Mouse (Mus musculus): ENCODE measurements around the gene H2-K1. TPM values are rescaled to one million over a fixed set of nuclear protein-coding genes. Genes with fewer than 3 reads are reported as not detected.
A peak's percentile ranks its signal among the peaks of the same experiment; 100 is the strongest.

The H2-K1 gene
- polyA plus RNA-seq, 1 experiment = 98.4 TPM

GRCm38 (mm10) chr17:33977861-33978557 lies 22.1 kb downstream of the H2-K1 start:
- Histone ChIP-seq H3K4me1 (ENCODE audit: control insufficient read depth, insufficient read depth, low read length) (peaks cover 7% of the 10 kb centered on the region), H3K9me3 (replicated peaks; ENCODE audit: control insufficient read depth, insufficient read depth, low read length, poor library complexity, severe bottlenecking) (no peaks in the 10 kb centered on the region), H3K27ac (ENCODE audit: insufficient read depth, low read length) (no peak overlapping the region), H3K9ac (ENCODE audit: low read depth, poor library complexity, severe bottlenecking) (peak overlapping the region; percentile 45), H3K27me3 (ENCODE audit: control insufficient read depth, insufficient read depth, low read length, poor library complexity, severe bottlenecking) (peaks cover 2% of the 10 kb centered on the region; the same call in 1 of the 2 replicates), H3K36me3 (ENCODE audit: control insufficient read depth, insufficient read depth, low read length, poor library complexity, severe bottlenecking) (no peaks in the 10 kb centered on the region), H3K4me3 (ENCODE audit: low read depth, low read length) (peak overlapping the region; percentile 74)
- TF ChIP-seq CTCF (IDR thresholded peaks at IDR 0.05; ENCODE audit: low read depth, low read length) (no peak), EP300 (IDR thresholded peaks at IDR 0.05; ENCODE audit: insufficient read depth, low read depth, low read length) (0 out of 2 replicates have a peak, but pooled peaks have one; percentile 1)

GRCm38 (mm10) chr17:33973572-33973971 lies 26.6 kb downstream of the H2-K1 start:
- peaks cover 2% of the 10 kb centered on the region; the same call in 1 of the 2 replicates for H3K27me3 ChIP-seq (ENCODE audit: control insufficient read depth, insufficient read depth, low read length, poor library complexity, severe bottlenecking)
- H3K4me3 ChIP-seq (ENCODE audit: low read depth, low read length) = no peak overlapping the region
- no peak overlapping the region for H3K9ac ChIP-seq (ENCODE audit: low read depth, poor library complexity, severe bottlenecking)
- TF ChIP-seq POLR2A (IDR thresholded peaks at IDR 0.05; ENCODE audit: insufficient read depth, low read length) (no peak), EP300 (IDR thresholded peaks at IDR 0.05; ENCODE audit: insufficient read depth, low read depth, low read length) (no peak), CTCF (IDR thresholded peaks at IDR 0.05; ENCODE audit: low read depth, low read length) (no peak)
- H3K36me3 ChIP-seq (ENCODE audit: control insufficient read depth, insufficient read depth, low read length, poor library complexity, severe bottlenecking) = no peaks in the 10 kb centered on the region
- no peaks in the 10 kb centered on the region; the same call in 1 of the 2 replicates for H3K9me3 ChIP-seq (replicated peaks; ENCODE audit: control insufficient read depth, insufficient read depth, low read length, poor library complexity, severe bottlenecking)
- H3K27ac ChIP-seq (ENCODE audit: insufficient read depth, low read length) = no peak overlapping the region
- no peaks in the 10 kb centered on the region for H3K4me1 ChIP-seq (ENCODE audit: control insufficient read depth, insufficient read depth, low read length)

GRCm38 (mm10) chr17:33972691-33973090 lies 27.5 kb downstream of the H2-K1 start:
- H3K27ac ChIP-seq (ENCODE audit: insufficient read depth, low read length) = no peak overlapping the region
- H3K4me3 ChIP-seq (ENCODE audit: low read depth, low read length) = no peak overlapping the region
- no peaks in the 10 kb centered on the region for H3K27me3 ChIP-seq (ENCODE audit: control insufficient read depth, insufficient read depth, low read length, poor library complexity, severe bottlenecking)
- H3K9ac ChIP-seq (ENCODE audit: low read depth, poor library complexity, severe bottlenecking) = no peak overlapping the region
- no peaks in the 10 kb centered on the region for H3K4me1 ChIP-seq (ENCODE audit: control insufficient read depth, insufficient read depth, low read length)
- H3K36me3 ChIP-seq (ENCODE audit: control insufficient read depth, insufficient read depth, low read length, poor library complexity, severe bottlenecking) = no peaks in the 10 kb centered on the region
- TF ChIP-seq CTCF (IDR thresholded peaks at IDR 0.05; ENCODE audit: low read depth, low read length) (no peak), POLR2A (IDR thresholded peaks at IDR 0.05; ENCODE audit: insufficient read depth, low read length) (no peak), EP300 (IDR thresholded peaks at IDR 0.05; ENCODE audit: insufficient read depth, low read depth, low read length) (no peak)
- no peaks in the 10 kb centered on the region; the same call in 1 of the 2 replicates for H3K9me3 ChIP-seq (replicated peaks; ENCODE audit: control insufficient read depth, insufficient read depth, low read length, poor library complexity, severe bottlenecking)

- H3K36me3 ChIP-seq (ENCODE audit: control insufficient read depth, insufficient read depth, low read length, poor library complexity, severe bottlenecking) = no peaks in the 10 kb centered on the region
- no peak overlapping the region for H3K4me3 ChIP-seq (ENCODE audit: low read depth, low read length)
- TF ChIP-seq CTCF (IDR thresholded peaks at IDR 0.05; ENCODE audit: low read depth, low read length) (peak; percentile 31), EP300 (IDR thresholded peaks at IDR 0.05; ENCODE audit: insufficient read depth, low read depth, low read length) (no peak), POLR2A (IDR thresholded peaks at IDR 0.05; ENCODE audit: insufficient read depth, low read length) (no peak)
- H3K27ac ChIP-seq (ENCODE audit: insufficient read depth, low read length) = no peak overlapping the region
- H3K9me3 ChIP-seq (replicated peaks; ENCODE audit: control insufficient read depth, insufficient read depth, low read length, poor library complexity, severe bottlenecking) = no peaks in the 10 kb centered on the region; the same call in 1 of the 2 replicates
- no peaks in the 10 kb centered on the region for H3K4me1 ChIP-seq (ENCODE audit: control insufficient read depth, insufficient read depth, low read length)
- H3K27me3 ChIP-seq (ENCODE audit: control insufficient read depth, insufficient read depth, low read length, poor library complexity, severe bottlenecking) = no peaks in the 10 kb centered on the region
- H3K9ac ChIP-seq (ENCODE audit: low read depth, poor library complexity, severe bottlenecking) = no peak overlapping the region
Observed at GRCm38 (mm10) chr17:33969394-33969793, 30.8 kb downstream of the H2-K1 start.

- TF ChIP-seq CTCF (IDR thresholded peaks at IDR 0.05; ENCODE audit: low read depth, low read length) (no peak), EP300 (IDR thresholded peaks at IDR 0.05; ENCODE audit: insufficient read depth, low read depth, low read length) (no peak), POLR2A (IDR thresholded peaks at IDR 0.05; ENCODE audit: insufficient read depth, low read length) (no peak)
- no peaks in the 10 kb centered on the region for H3K27me3 ChIP-seq (ENCODE audit: control insufficient read depth, insufficient read depth, low read length, poor library complexity, severe bottlenecking)
- no peaks in the 10 kb centered on the region; the same call in 1 of the 2 replicates for H3K9me3 ChIP-seq (replicated peaks; ENCODE audit: control insufficient read depth, insufficient read depth, low read length, poor library complexity, severe bottlenecking)
- H3K27ac ChIP-seq (ENCODE audit: insufficient read depth, low read length) = no peak overlapping the region
- no peaks in the 10 kb centered on the region for H3K4me1 ChIP-seq (ENCODE audit: control insufficient read depth, insufficient read depth, low read length)
- H3K36me3 ChIP-seq (ENCODE audit: control insufficient read depth, insufficient read depth, low read length, poor library complexity, severe bottlenecking) = no peaks in the 10 kb centered on the region
- H3K9ac ChIP-seq (ENCODE audit: low read depth, poor library complexity, severe bottlenecking) = no peak overlapping the region
- H3K4me3 ChIP-seq (ENCODE audit: low read depth, low read length) = no peak overlapping the region
Observed at GRCm38 (mm10) chr17:33968927-33969326, 31.2 kb downstream of the H2-K1 start.

GRCm38 (mm10) chr17:33968489-33968888 lies 31.7 kb downstream of the H2-K1 start:
- Histone ChIP-seq H3K27ac (ENCODE audit: insufficient read depth, low read length) (no peak overlapping the region), H3K36me3 (ENCODE audit: control insufficient read depth, insufficient read depth, low read length, poor library complexity, severe bottlenecking) (no peaks in the 10 kb centered on the region), H3K4me1 (ENCODE audit: control insufficient read depth, insufficient read depth, low read length) (no peaks in the 10 kb centered on the region), H3K9me3 (replicated peaks; ENCODE audit: control insufficient read depth, insufficient read depth, low read length, poor library complexity, severe bottlenecking) (no peaks in the 10 kb centered on the region; the same call in 1 of the 2 replicates), H3K27me3 (ENCODE audit: control insufficient read depth, insufficient read depth, low read length, poor library complexity, severe bottlenecking) (no peaks in the 10 kb centered on the region), H3K4me3 (ENCODE audit: low read depth, low read length) (no peak overlapping the region), H3K9ac (ENCODE audit: low read depth, poor library complexity, severe bottlenecking) (no peak overlapping the region)
- TF ChIP-seq EP300 (IDR thresholded peaks at IDR 0.05; ENCODE audit: insufficient read depth, low read depth, low read length) (no peak), POLR2A (IDR thresholded peaks at IDR 0.05; ENCODE audit: insufficient read depth, low read length) (no peak), CTCF (IDR thresholded peaks at IDR 0.05; ENCODE audit: low read depth, low read length) (peak; percentile 93)
